Mouse (Mus musculus) cortical plate, adult 2 months (tissue): Measurements from ENCODE around the gene Drg1.

ENCODE experiments used
- CTCF ChIP-seq: fragments of 200-500 bp; IDR thresholded peaks from 2 replicates; pipeline ENCODE4 v1.5.1; 2011; ENCODE audit warnings: mild to moderate bottlenecking, control low read depth, low read length; ENCODE audit not compliant: insufficient read depth; ENCODE audit errors: extremely low read depth
- POLR2A ChIP-seq: fragments of 200-500 bp; IDR thresholded peaks from 2 replicates; pipeline ENCODE4 v1.6.1; 2011; ENCODE audit warnings: mild to moderate bottlenecking, low read length, control low read depth; ENCODE audit not compliant: insufficient read depth; ENCODE audit errors: extremely low read depth

- TF ChIP-seq POLR2A, result no peak
- no peak for TF ChIP-seq CTCF
Measured at GRCm38 (mm10) chr11:3310789-3311585, 44.8 kb upstream of the Drg1 start.
